Mouse (Mus musculus) midbrain, postnatal 0 days (tissue): ENCODE data around the gene Vmn1r24. TPM values are rescaled to one million over a fixed set of nuclear protein-coding genes. Genes with fewer than 3 reads are reported as not detected.
"Not testable (repeated sequence)": the region's sequence is repeated elsewhere in the genome, so short reads cannot be mapped to it uniquely, and the experiment has no call there.

Source experiments
- ATAC-seq: fragments of 200-750 bp; cut with Nextera tagmentation; 2 replicates; pipeline ENCODE4 v1.8.0; 2017; ENCODE audit warnings: moderate number of reproducible peaks, mild to moderate bottlenecking, moderate TSS enrichment, moderate library complexity; ENCODE audit not compliant: low FRiP score
- DNase-seq: peaks from one replicate; pipeline ENCODE4 v3.0.0-alpha.2; 2015; ENCODE audit warnings: low spot score
- H3K27ac ChIP-seq: fragments of 300-500 bp; sonication (generic); 2 replicates; pipeline ENCODE4 v1.5.1; 2014; ENCODE audit warnings: low read depth, mild to moderate bottlenecking, low read length, mixed read lengths
- H3K27me3 ChIP-seq: fragments of 300-500 bp; sonication (generic); 2 replicates; pipeline ENCODE4 v1.6.1; 2014; ENCODE audit warnings: low read length, control low read depth, mixed read lengths; ENCODE audit not compliant: insufficient read depth
- H3K36me3 ChIP-seq: fragments of 300-500 bp; sonication (generic); 2 replicates; pipeline ENCODE4 v1.6.1; 2014; ENCODE audit warnings: low read length, control low read depth, mixed read lengths; ENCODE audit not compliant: insufficient read depth
- H3K4me1 ChIP-seq: fragments of 300-500 bp; sonication (generic); 2 replicates; pipeline ENCODE4 v1.6.1; 2014; ENCODE audit warnings: mild to moderate bottlenecking, control low read depth, antibody characterized with exemption, low read length, mixed read lengths; ENCODE audit not compliant: insufficient read depth
- H3K4me2 ChIP-seq: fragments of 300-500 bp; sonication (generic); 2 replicates; pipeline ENCODE4 v1.6.1; 2014; ENCODE audit warnings: low read depth, mild to moderate bottlenecking, low read length, mixed read lengths; ENCODE audit not compliant: poor library complexity, severe bottlenecking
- H3K4me3 ChIP-seq: fragments of 300-500 bp; sonication (generic); 2 replicates; pipeline ENCODE4 v1.5.1; 2014; ENCODE audit warnings: low read depth, mild to moderate bottlenecking, low read length, moderate library complexity
- H3K9ac ChIP-seq: fragments of 300-500 bp; sonication (generic); replicated peaks from 2 replicates; pipeline ENCODE4 v1.6.1; 2014; ENCODE audit warnings: mild to moderate bottlenecking, low read length, moderate library complexity, mixed read lengths; ENCODE audit not compliant: poor library complexity, severe bottlenecking
- H3K9me3 ChIP-seq: fragments of 300-500 bp; sonication (generic); 2 replicates; pipeline ENCODE4 v1.6.1; 2016; ENCODE audit warnings: low read length, control low read depth
- CTCF ChIP-seq: IDR thresholded peaks from 2 replicates; pipeline ENCODE4 v1.5.1; 2016; ENCODE audit warnings: antibody characterized with exemption, mild to moderate bottlenecking
- WGBS: fragments of 180-500 bp; shearing (Covaris S2); extraction: QIAGEN DNeasy Blood & Tissue Kit; methylation state at CpG from one replicate; pipeline ENCODE4 v1.1.7; 2014; 5-methylcytosine and 5-hydroxymethylcytosine counted together
- polyA plus RNA-seq: library from polyadenylated mRNA; unstranded; fragments of >200 nt; fragmentation: Nextera tagmentation; extraction: Ambion mirVana; gene quantifications from 2 replicates; pipeline ENCODE4 v1.2.1, GENCODE M21; 2015
- total RNA-seq: library from RNA; depleted of rRNA; stranded (reverse); fragments of >200 nt; gene quantifications from 2 replicates; pipeline ENCODE4 v1.2.3, GENCODE M21; 2014; rRNA removed

Vmn1r24 gene
- total RNA-seq (not detected in 2 replicates), polyA plus RNA-seq (not detected in 2 replicates)

DNA sequence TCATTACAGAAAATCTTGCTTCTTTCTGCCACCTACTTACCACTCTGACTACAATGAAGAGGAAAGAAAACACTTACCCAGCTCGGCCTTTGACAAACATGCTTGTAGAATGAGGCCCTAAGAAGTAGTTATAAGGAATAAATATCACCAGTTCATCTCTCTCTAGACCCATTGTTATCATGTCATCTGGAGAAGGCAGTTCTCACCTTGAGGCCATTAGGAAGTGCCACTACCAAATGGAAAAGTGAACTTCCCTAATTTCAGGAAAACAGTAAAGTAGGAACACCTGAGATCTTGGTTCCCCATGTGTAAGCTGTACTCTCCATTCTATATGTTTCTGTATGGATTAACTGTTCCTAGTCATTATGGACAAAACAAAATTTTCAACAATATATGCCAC is at the start of gene Vmn1r24:
Gene Vmn1r24 (minus strand): TSS at position 101 of the 400 bp plus-strand sequence.
- not testable (repeated sequence) for H3K4me3 ChIP-seq, H3K9ac ChIP-seq, H3K4me1 ChIP-seq, H3K36me3 ChIP-seq, H3K9me3 ChIP-seq, H3K27me3 ChIP-seq, H3K4me2 ChIP-seq, ATAC-seq, DNase-seq, H3K27ac ChIP-seq
- 71% methylated on average over 1 of the region's 1 CpGs for whole genome bisulfite sequencing

DNA sequence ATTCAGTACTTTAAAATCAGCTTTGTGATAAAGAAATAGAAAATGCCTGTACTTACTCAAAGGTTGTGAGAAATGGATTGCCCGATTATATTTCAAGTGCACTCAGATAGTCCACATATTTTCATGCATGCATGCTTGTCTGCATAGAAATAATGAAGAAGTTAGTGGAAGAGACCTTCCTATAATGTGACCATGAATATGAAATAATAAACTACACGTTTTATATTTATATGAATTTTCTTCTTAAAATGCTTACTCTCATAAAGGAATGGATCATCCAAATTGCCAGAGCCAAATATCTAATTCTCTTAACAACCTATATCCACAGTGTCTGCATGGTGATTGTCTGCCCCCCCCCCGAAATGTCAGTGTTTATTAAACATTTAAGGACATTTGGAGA is 19.4 kb upstream of the Vmn1r24 start, which contains the start of gene Vmn1r25:
Gene Vmn1r25 (minus strand): TSS at position 101 of the 400 bp plus-strand sequence.
- Histone ChIP-seq H3K9me3 (no peaks in the 10 kb centered on the region), H3K4me3 (no peak within 1 kb of the TSS), H3K4me2 (no peak within 1 kb of the TSS), H3K27me3 (no peaks in the 10 kb centered on the region), H3K36me3 (no peaks in the 10 kb centered on the region), H3K27ac (no peak within 1 kb of the TSS), H3K9ac (no peak within 1 kb of the TSS), H3K4me1 (no peaks in the 10 kb centered on the region)
- no peak for ATAC-seq
- 63% methylated on average over 3 of the region's 3 CpGs for WGBS
- no peak for DNase-seq
- TF ChIP-seq CTCF = no peak

DNA sequence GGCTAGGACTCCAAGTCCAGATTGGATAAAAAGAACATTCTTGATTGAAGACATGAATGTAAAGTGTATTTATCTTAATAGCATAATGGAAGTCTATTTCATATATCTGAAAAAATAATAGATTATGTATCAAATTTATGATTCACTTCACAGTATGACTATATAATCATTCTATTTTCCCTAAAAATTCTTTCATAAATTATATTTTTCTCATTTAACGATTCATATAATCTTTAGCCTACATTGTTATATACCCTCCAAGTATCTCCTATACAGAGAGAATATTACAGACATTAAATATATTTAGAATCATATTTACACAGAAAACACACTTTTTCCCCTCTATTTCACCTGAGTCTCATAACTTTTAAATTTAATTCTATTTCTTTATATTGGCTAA is 34.6 kb downstream of the Vmn1r24 start, which contains the start of gene Vmn1r23:
Gene Vmn1r23 (minus strand): TSS at position 101 of the 400 bp plus-strand sequence.
- no peak within 1 kb of the TSS for H3K9ac ChIP-seq
- no peak for ATAC-seq
- no peak for TF ChIP-seq CTCF

DNA sequence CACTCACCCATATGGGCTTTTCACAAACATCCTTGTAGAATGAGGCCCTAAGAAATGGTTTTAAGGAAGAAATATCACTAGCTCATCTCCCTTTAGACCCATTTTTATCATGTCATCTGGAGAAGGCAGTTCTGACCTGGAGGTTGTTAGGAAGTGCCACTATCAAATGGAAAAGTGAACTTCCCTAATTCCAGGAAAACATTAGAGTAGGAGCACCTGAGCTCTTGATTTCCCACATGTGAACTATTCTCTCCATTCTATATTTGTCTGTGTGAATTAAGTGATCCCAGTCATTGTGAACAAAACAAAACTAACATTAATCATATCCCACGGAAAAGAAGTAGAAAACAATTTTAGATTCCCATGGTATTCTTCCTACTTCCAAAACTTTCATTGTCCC is 53.4 kb downstream of the Vmn1r24 start, which contains the start of gene Vmn1r22:
Gene Vmn1r22 (minus strand): TSS at position 101 of the 400 bp plus-strand sequence.
- WGBS = 91% methylated on average over 1 of the region's 1 CpGs
- no peak for TF ChIP-seq CTCF
- Histone ChIP-seq H3K27me3 (no peaks in the 10 kb centered on the region), H3K4me1 (no peaks in the 10 kb centered on the region), H3K9me3 (no peaks in the 10 kb centered on the region), H3K4me2 (no peak within 1 kb of the TSS), H3K9ac (no peak within 1 kb of the TSS), H3K4me3 (no peak within 1 kb of the TSS), H3K36me3 (no peaks in the 10 kb centered on the region), H3K27ac (no peak within 1 kb of the TSS)
- DNase-seq = no peak
- no peak for ATAC-seq

More for the DNA sequence above, 34.6 kb downstream of the Vmn1r24 start, which contains the start of gene Vmn1r23:
- Histone ChIP-seq H3K4me3 (no peak within 1 kb of the TSS), H3K9me3 (no peaks in the 10 kb centered on the region), H3K4me2 (no peak within 1 kb of the TSS), H3K27me3 (no peaks in the 10 kb centered on the region), H3K36me3 (no peaks in the 10 kb centered on the region), H3K4me1 (no peaks in the 10 kb centered on the region), H3K27ac (no peak within 1 kb of the TSS)
- DNase-seq = no peak
- WGBS = 95% methylated on average over 1 of the region's 1 CpGs

Other genes starting within 250 kb of the Vmn1r24 start
- gene Vopp1, start 136.3 kb downstream of the Vmn1r24 start, total RNA-seq = 269 and 319 TPM in 2 replicates
- gene Vopp1, start 136.3 kb downstream of the Vmn1r24 start, polyA plus RNA-seq = 182 and 188 TPM in 2 replicates
- not detected in 2 replicates for gene Vmn1r21, start 111.2 kb downstream of the Vmn1r24 start, total RNA-seq
- gene Vmn1r21, start 111.2 kb downstream of the Vmn1r24 start, polyA plus RNA-seq = not detected in 2 replicates
- not detected in 2 replicates for gene Vmn1r22, start 53.5 kb downstream of the Vmn1r24 start, total RNA-seq
- gene Vmn1r22, start 53.5 kb downstream of the Vmn1r24 start, polyA plus RNA-seq = not detected in 2 replicates
- gene Vmn1r23, start 34.7 kb downstream of the Vmn1r24 start, total RNA-seq = not detected in 2 replicates
- not detected in 2 replicates for gene Vmn1r23, start 34.7 kb downstream of the Vmn1r24 start, polyA plus RNA-seq
- not detected in 2 replicates for gene Vmn1r25, start 19.3 kb upstream of the Vmn1r24 start, total RNA-seq
- gene Vmn1r25, start 19.3 kb upstream of the Vmn1r24 start, polyA plus RNA-seq = not detected in 2 replicates
- gene Vmn1r26, start 53.7 kb upstream of the Vmn1r24 start, total RNA-seq = not detected in 2 replicates
- not detected in 2 replicates for gene Vmn1r26, start 53.7 kb upstream of the Vmn1r24 start, polyA plus RNA-seq